Mouse (Mus musculus): Measurements from ENCODE around the gene Itgb4.
"Not testable (repeated sequence)": the region's sequence is repeated elsewhere in the genome, so short reads cannot be mapped to it uniquely, and the experiment has no call there.

The Itgb4 gene

GRCm38 (mm10) chr11:116008832-116009375 is 34.4 kb downstream of the Itgb4 start:
- no peak for DNase-seq (ENCODE audit: low spot score)

- DNase-seq (ENCODE audit: low spot score) = no peak
These were observed 35.2 kb downstream of the Itgb4 start for GRCm38 (mm10) chr11:116009661-116010060.

- DNase-seq (ENCODE audit: low spot score) = no peak
These were observed 35.6 kb downstream of the Itgb4 start for GRCm38 (mm10) chr11:116010146-116010545.

- DNase-seq (ENCODE audit: low spot score) = no peak
These were observed 36.4 kb downstream of the Itgb4 start for GRCm38 (mm10) chr11:116010948-116011347.

- DNase-seq (ENCODE audit: low spot score) = no peak
These were observed 37.2 kb downstream of the Itgb4 start for GRCm38 (mm10) chr11:116011529-116012261.

DNA sequence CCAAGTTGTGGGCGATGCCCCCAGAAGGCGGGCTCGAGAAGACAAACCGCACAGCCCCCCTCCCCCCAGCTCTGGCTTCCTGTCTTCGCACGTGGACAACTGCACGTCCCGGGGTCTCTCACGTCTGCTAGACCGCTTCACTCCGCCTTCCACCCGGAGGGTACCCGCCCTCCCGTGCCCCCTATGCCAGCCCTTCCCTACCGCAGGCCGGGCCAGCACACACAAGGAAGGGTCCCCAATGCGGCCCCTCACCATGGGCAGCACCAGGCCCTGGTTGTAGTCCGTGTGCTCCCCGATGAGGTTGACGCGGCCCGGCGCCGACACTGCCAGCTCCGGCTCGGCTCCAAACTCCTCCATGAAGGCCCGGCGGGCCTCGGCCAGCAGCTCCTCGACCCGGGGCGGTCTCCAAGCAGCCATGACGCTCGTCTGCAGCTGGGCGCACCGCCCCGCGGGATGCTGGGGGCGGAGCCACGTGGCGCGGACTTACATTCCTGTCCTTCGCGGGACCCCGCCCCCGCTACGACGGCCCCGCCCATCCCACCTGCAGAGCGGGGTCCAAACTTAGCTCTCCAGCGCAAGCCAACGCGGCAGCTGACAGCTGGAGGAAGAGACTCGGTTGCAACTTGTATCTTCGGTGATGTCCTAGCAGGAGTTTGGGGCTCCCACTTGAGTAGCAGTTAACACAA is 37.9 kb downstream of the Itgb4 start, which contains the start of gene Galk1:
Gene Galk1, minus strand, starts transcription at position 458 of the 686 bp plus-strand sequence.
- peak; percentile 95 for DNase-seq (ENCODE audit: low spot score)

DNA sequence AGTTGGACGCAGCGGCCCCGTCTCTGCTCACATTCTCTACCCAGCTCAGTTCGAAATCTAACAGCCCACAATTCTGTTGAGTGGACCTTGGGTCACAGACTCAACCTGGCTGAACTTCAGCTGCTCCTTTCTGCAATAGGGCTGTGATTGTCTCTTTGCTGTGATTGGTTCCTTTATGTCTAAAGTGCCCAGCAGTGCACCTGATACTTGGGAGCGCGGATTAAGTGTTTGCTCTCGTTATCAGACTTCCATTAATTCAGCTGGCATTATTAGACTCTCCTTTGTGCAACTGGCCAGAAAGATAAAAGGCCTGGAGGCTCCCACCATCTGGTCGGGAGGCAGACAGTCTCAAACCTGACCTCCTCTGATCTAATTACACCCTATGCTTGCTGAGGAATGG is 40.3 kb downstream of the Itgb4 start:
- no peak for DNase-seq (ENCODE audit: low spot score)

DNA sequence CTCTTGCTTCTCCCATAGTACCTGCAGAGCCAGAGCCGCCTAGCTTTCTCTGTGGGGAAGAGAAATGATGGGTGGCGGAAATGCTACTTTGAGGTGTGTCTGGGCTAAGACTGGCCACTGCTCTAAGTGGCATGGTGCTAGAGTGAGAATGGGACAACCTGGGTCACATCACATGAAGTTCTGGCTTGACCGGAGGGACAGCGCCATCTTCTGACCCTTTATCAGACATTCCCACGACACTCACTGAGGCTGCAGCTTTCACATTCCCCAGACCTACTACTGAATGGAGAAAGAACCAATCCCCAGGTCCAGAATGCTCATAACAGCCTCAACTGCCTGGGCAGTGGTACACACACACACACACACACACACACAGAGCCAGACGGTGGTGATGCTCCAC is 43.6 kb downstream of the Itgb4 start:
- no peak for DNase-seq (ENCODE audit: low spot score)

- not testable (repeated sequence) for DNase-seq (ENCODE audit: low spot score)
These were observed 44.4 kb downstream of the Itgb4 start for GRCm38 (mm10) chr11:116018867-116019266.

DNA sequence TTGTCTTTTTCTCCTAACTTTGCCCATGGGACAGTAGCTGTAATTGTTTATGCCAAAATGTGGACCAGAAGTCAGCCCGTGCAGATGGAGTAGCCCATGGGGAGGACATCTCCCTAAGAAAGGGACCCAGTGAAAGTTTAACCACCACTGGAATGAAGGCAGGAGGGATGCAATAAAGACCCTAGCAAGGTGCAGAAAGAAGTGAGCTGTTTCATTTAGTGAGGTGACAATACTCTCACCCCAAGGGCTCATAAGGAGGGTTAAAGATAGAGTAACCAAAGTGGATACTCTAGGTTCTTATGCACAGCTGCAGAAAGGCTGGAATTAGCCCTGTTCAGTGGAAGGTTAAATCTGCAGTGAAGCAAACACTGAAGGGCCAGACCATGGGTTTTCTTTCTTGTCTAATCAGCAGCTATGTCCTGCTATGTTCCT is 44.9 kb downstream of the Itgb4 start:
- DNase-seq (ENCODE audit: low spot score) = no peak

- peak; percentile 75 for DNase-seq (ENCODE audit: low spot score)
These were observed 45.5 kb downstream of the Itgb4 start for GRCm38 (mm10) chr11:116019976-116020411.

GRCm38 (mm10) chr11:116020519-116020922 is 46.0 kb downstream of the Itgb4 start:
- DNase-seq (ENCODE audit: low spot score) = no peak

DNA sequence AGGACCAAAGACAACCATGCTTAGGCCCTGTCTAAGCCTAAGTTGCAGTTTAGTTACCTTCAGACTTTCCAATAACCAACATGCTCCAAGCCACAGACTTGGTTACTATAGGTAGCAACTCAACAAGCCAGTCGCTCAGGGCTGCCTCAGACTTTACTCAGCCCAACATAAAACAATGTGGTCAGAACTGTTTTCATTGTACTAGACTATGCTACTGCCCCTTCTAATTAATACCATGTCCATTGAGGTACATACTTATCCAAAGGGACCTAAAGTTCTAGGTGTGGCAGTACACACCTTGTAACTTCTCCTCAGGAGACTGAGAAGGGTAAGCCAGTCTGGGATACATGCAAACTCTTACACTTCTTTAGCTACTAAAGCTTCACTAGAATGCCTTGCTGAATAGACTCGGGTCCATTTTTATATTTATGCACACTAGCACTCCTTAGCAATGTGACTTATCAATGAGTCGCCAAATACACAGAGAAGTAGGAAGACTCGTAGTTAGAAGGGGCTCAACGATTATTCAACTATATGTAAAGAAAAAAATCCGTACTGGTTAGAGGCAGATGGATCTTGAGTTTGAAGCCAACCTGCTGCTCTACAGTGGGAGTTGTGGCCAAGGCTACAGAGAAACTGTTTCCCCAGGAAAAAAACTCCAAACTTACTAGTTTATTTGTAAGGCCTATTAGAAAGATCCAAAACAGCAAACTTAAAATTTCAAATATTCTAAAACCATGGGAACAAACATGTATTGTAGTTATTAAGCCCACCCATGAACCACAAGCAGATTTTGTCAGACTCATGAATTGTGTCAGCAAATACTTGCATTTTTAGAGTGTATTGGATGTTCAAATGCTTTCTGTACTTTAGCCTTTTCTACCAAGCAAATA is 47.1 kb downstream of the Itgb4 start:
- no peak for DNase-seq (ENCODE audit: low spot score)

DNA sequence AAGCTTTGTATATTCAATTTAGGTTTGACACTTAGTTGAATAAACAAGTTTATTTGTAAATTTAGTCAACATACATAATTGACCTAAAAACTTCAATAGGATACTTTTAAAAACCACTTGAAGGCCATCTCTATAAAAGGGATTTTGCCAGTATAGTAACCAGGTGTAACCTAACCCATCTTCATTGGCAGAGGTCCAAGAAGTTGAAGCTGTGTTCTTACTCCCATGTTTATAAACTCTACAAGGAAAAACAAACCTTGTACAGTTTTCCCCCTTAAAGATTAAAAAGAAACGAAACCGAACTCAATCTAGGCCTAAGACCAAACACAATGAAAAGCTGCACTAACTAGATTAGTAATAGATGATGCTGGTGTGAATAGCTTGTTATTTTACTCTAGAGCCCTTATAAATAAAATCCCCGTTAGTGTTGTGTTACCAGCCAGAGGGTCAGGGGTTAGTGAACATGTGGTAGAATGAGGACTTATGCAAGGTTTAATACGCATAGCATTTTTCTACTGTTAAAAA is 47.8 kb downstream of the Itgb4 start:
- DNase-seq (ENCODE audit: low spot score) = no peak

- DNase-seq (ENCODE audit: low spot score) = not testable (repeated sequence)
These were observed 48.7 kb downstream of the Itgb4 start for GRCm38 (mm10) chr11:116023074-116023770.

- peak; percentile 90 for DNase-seq (ENCODE audit: low spot score)
These were observed 49.4 kb downstream of the Itgb4 start for GRCm38 (mm10) chr11:116023771-116024355.

GRCm38 (mm10) chr11:116024356-116024808 is 49.9 kb downstream of the Itgb4 start:
- DNase-seq (ENCODE audit: low spot score) = peak; percentile 95

GRCm38 (mm10) chr11:116025056-116025845 is 50.7 kb downstream of the Itgb4 start:
- DNase-seq (ENCODE audit: low spot score) = no peak

GRCm38 (mm10) chr11:116027756-116028155 is 53.2 kb downstream of the Itgb4 start, which contains the start of gene H3f3b:
Gene H3f3b (minus strand): TSS chr11:116027962.
- no peak for DNase-seq (ENCODE audit: low spot score)

Measured in testis, postnatal 10 days (tissue).